Mouse (Mus musculus) heart, adult 10 weeks (tissue): ENCODE measurements around the gene Olfr459. TPM values are rescaled to one million over a fixed set of nuclear protein-coding genes. Genes with fewer than 3 reads are reported as not detected.

Experiments used
- polyA plus RNA-seq: library from polyadenylated mRNA; stranded (reverse); fragments of 350-450 nt; fragmentation: Illumina TruSeq; extraction: RNeasy Lipid Tissue Mini Kit (QIAGEN cat#74804); gene quantifications from one replicate; pipeline ENCODE4 v1.2.3, GENCODE M21; 2014; ENCODE audit warnings: low read depth, low replicate concordance

Gene Olfr459
- polyA plus RNA-seq, result not detected

GRCm38 (mm10) chr6:41775077-41775476, at the start of gene Olfr459:
Olfr459 (minus strand) TSS chr6:41775177.

Other genes starting within 250 kb of the Olfr459 start
- 1.6 TPM for gene Ephb6, start 169.7 kb downstream of the Olfr459 start, polyA plus RNA-seq
- gene Trpv6, start 138.8 kb downstream of the Olfr459 start, polyA plus RNA-seq, result not detected
- gene Trpv5, start 94.4 kb downstream of the Olfr459 start, polyA plus RNA-seq, result not detected
- gene Llcfc1, start 90.7 kb downstream of the Olfr459 start, polyA plus RNA-seq, result not detected
- not detected for gene Kel, start 70.8 kb downstream of the Olfr459 start, polyA plus RNA-seq
- gene Pip, start 72.4 kb upstream of the Olfr459 start, polyA plus RNA-seq, result not detected
- not detected for gene Sval2, start 77.8 kb upstream of the Olfr459 start, polyA plus RNA-seq
- gene Sval1, start 176.5 kb upstream of the Olfr459 start, polyA plus RNA-seq, result not detected
- gene Sval3, start 193.0 kb upstream of the Olfr459 start, polyA plus RNA-seq, result not detected